Mouse (Mus musculus) small intestine, adult 2 months (tissue): ENCODE results near the gene Sycp1.

Experiments
- CTCF ChIP-seq: fragments of 200-500 bp; IDR thresholded peaks from 2 replicates; pipeline ENCODE4 v1.5.1; 2012; ENCODE audit warnings: low read depth, mild to moderate bottlenecking, control low read depth, inconsistent platforms, low read length, moderate library complexity, mixed read lengths; ENCODE audit not compliant: insufficient replicate concordance, insufficient read length; ENCODE audit errors: extremely low read depth
- POLR2A ChIP-seq: fragments of 200-500 bp; IDR thresholded peaks from 2 replicates; pipeline ENCODE4 v1.6.1; 2012; ENCODE audit warnings: low read depth, mild to moderate bottlenecking, control low read depth, inconsistent platforms, low read length, moderate library complexity

DNA sequence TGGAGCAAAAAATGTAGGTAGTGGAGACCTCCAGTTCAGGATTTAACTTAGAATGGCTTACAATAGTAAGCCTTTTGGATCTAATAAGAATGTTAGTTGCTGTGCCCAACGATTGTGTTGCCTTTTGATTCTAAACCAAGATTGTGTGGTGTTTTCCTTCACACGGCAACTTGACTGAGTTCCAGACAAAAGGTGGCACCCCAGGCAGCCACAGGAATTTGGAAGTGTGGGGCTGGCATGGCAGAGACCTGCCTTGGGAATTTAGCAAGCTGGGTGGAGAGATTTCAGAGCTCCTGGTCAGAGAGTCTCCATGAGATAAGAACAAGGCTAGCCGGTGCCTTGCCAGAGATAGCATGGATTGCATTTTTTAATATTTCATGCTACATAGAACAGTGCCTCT, 19.7 kb upstream of the Sycp1 start:
- TF ChIP-seq POLR2A (no peak), CTCF (no peak)
